Mouse (Mus musculus) erythroblast, adult 5-6 weeks (primary cell): ENCODE results near the gene Pgap2. TPM values are rescaled to one million over a fixed set of nuclear protein-coding genes. Genes with fewer than 3 reads are reported as not detected.
A peak's percentile ranks its signal among the peaks of the same experiment; 100 is the strongest.
"Not testable (repeated sequence)": the region's sequence is repeated elsewhere in the genome, so short reads cannot be mapped to it uniquely, and the experiment has no call there.

Experiments
- ATAC-seq: replicated peaks from 2 replicates; pipeline ENCODE4 v1.8.0; 2016; ENCODE audit warnings: moderate number of reproducible peaks, mild to moderate bottlenecking, moderate TSS enrichment, inconsistent platforms; ENCODE audit not compliant: poor library complexity, low FRiP score, severe bottlenecking
- total RNA-seq, 2 experiments: library from RNA; stranded (forward) in 1 of 2; stranded (reverse) in 1 of 2; fragments of 150-400 nt in 1 of 2; fragments of 200-764, 138-1000 nt in 1 of 2; gene quantifications; 2 replicates each; pipeline versions ENCODE4 v1.2.3 to v1.2.4; 2015 to 2017; ENCODE audit warnings: low replicate concordance in 2 of 2

Gene Pgap2
- total RNA-seq, 2 experiments from 2014 or later, result 3.5 to 23.4 TPM

- ATAC-seq, result no peak
Observed at GRCm38 (mm10) chr7:102259716-102260479, 49.9 kb downstream of the Pgap2 start.

DNA sequence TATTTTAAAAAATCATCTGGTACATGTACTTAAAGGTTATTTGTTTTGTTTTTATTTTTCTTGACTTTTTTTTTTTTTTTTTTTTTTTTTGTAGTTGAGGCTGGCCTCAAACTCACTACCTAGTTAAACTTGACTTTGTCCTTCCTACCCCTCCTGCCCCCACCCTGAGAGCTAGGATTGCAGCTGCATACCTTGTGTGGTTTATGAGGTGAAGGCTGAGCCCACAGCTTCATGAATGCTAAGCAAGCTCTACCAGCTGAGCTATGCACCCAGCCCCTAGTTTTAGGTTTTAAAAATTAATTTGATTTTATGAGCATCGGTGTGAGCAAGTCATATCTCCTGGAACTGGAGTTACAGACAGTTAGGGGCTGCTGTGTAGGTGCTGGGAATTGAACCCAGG lies 50.5 kb downstream of the Pgap2 start:
- ATAC-seq, result no peak

DNA sequence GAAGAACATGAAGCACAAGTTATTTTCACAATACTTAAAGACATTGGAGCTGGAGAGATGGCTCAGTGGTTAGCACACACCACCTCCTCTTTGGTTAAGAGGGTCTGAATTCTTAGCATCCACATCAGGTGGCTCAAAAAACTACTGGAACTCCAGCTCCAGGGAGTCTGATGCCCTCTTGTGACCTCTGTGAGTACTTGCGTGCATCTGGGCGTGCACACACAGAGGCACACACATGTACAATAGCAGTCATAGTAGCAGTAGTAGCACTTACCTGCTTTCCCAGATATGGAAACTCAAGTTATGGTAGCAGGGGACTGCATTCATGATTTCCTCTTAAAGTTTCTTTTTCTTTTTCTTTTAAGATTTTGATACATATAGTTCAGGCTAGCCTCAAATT lies 53.0 kb downstream of the Pgap2 start:
- ATAC-seq, result no peak

DNA sequence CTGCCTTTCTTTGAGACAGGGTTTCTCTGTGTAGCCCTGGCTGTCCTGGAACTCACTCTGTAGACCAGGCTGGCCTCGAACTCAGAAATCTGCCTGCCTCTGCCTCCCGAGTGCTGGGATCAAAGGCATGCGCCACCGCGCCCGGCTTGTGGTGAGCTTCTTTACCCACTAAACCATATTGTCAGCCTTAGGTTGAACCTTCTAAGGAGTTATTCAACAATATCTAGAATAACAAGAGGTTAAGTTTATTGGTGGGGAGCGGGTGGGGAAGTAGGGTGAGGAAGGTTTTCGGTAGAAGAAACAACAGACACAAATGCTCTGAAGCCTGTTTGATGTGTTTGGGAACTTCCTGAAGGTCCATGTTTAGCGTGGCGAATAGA lies 56.0 kb downstream of the Pgap2 start:
- ATAC-seq, result not testable (repeated sequence)

DNA sequence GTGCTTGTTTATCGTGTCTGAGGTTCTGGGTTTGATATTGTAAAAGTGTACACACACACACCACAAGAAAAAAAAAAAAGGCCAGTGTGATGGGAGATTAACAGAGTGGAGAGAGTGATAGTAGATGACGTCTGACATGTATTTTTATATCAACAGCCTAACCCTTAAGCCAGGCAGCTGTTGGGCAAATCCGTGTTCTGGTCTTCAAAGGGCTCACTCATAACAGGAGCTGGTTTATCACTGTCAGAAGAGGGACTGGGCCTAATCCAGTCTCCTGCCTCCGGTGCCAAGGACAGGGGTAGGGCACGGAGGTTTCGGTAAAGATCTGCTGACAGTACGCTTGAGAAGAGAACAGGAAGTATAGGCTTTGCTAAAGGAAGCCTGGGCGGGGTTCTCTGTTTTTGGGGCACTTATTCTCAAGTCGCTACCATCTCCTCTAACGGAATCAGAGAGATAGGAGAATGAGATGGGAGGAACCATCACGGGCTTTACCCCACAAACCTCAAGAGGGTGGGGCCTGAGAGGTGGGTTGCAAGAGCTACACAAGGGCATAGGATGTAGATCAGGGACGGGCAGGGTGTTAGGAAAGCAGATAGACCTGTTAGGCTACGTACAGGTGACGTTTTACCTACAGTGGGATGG lies 56.5 kb downstream of the Pgap2 start:
- ATAC-seq, result peak; percentile 40

DNA sequence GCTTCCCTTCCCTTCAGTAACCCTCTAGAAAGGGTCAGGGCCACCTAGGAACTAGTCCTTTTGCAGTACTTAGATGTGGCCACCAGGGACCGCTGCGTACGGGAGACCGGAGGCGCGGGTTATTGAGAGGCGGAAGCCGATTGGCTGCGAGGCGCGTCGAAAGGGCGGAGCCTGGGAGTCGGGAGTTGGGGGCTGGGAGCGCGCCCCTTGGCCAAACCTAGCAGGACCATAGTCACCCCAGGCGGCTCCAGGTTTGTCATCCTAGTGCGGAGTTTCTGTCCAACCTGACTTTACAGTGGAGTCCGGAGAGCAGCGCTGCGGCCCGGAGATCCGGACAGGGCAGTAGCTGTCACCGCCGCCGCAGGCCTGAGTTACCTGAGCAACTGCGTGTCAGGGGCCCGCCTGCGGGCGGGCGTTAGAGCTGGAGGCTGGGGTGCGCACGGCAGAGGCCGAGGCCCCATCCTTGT lies 57.1 kb downstream of the Pgap2 start:
- peak; percentile 88 for ATAC-seq

DNA sequence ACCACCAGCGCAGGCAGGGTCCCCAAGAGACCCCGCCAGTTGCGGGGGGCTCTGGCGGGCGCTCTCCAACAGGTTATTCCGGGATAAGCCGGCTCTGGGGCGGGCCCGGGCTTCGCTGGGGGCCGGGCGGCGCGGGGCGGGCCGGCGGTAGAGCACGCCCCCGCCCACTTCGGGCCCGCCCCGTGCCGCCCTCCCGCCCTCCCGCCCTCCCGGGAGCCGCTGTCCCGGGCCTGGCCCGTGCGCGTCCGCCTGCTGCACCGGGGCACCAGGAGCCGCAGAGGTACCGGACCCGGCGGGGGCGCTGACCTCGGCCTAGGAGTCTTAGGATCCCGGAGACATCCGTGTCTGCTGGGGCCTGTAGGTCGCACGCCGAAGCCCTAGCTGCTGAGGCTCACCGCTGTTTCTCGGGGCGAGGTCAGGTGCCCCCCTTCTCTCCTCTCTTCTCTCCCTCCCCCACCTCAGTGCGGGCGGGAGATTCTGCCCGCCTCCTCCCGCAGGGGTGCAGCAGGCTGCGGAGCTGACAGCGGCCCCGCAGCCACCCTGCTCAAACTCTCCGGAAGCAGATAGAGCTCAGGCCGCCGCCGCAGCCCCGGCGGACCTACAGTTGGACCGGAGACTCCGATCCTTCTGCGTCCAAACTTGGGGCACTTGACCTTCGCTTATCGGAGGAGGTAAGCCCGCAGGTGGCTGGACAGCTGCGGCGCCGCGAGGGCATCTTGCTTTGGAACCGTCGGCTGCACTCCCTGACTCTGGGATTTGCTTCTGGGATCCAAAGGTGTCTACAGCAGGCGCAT lies 57.8 kb downstream of the Pgap2 start, which contains the start of gene Stim1:
TSS of gene Stim1 (plus strand) at position 206 of the 794 bp plus-strand sequence.
- peak; percentile 53 for ATAC-seq

DNA sequence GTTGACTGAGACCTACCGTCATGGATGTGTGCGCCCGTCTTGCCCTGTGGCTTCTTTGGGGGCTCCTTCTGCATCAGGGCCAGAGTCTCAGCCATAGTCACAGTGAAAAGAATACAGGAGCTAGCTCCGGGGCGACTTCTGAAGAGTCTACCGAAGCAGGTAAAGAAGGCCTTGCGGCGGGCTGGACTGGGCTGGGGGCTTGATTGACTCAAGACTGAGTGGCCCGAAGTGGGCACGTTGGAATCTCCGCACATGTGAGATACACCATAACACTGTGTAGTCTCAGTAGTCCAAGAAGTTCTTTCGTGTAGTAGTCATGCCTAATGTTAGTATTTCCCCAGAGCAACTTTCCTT lies 58.4 kb downstream of the Pgap2 start:
- peak; percentile 17 for ATAC-seq

GRCm38 (mm10) chr7:102272422-102272948 lies 62.5 kb downstream of the Pgap2 start:
- ATAC-seq, result no peak

GRCm38 (mm10) chr7:102281403-102281802 lies 71.4 kb downstream of the Pgap2 start:
- ATAC-seq, result no peak

DNA sequence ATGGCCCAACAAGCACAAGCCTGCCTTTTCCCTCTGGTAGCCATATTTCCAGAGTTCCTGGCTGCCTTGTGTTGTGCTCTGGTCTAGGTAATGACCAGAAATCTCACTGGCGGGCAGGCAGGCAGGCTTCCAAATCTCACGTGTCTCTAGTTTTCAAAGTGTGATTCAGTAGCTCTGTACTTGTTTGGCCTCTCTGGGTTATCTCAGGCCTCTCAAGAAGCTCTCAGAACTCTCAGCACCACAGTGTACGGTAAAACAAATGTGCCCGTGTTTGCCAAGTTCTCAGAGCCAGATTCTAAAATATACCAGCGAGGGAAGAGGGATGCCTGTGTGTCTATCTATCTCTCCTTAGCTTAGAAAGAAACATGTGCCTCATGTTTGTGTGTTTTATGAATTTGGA lies 72.3 kb downstream of the Pgap2 start:
- ATAC-seq, result no peak

Other genes starting within 250 kb of the Pgap2 start
- gene Il18bp, start 191.5 kb upstream of the Pgap2 start, total RNA-seq (2015; ENCODE audit: low replicate concordance), result 7.7 TPM in 1 of 2 replicates, not detected in the other
- gene Il18bp, start 191.5 kb upstream of the Pgap2 start, total RNA-seq (2017; ENCODE audit: low replicate concordance), result 5.4 and 9.0 TPM in 2 replicates
- 3.8 and 5.8 TPM in 2 replicates for gene Rnf121, start 144.7 kb upstream of the Pgap2 start, total RNA-seq (2015; ENCODE audit: low replicate concordance)
- gene Rnf121, start 144.7 kb upstream of the Pgap2 start, total RNA-seq (2017; ENCODE audit: low replicate concordance), result 2.8 and 6.6 TPM in 2 replicates
- gene Xndc1, start 144.7 kb upstream of the Pgap2 start, total RNA-seq (2015; ENCODE audit: low replicate concordance), result 3.8 and 12.3 TPM in 2 replicates
- gene Xndc1, start 144.7 kb upstream of the Pgap2 start, total RNA-seq (2017; ENCODE audit: low replicate concordance), result 7.3 and 8.6 TPM in 2 replicates
- 1.3 TPM in 1 of 2 replicates, not detected in the other for gene Xntrpc, start 144.5 kb upstream of the Pgap2 start, total RNA-seq (2015; ENCODE audit: low replicate concordance)
- 0.70 and 1.1 TPM in 2 replicates for gene Xntrpc, start 144.5 kb upstream of the Pgap2 start, total RNA-seq (2017; ENCODE audit: low replicate concordance)
- 0.63 TPM in 1 of 2 replicates, not detected in the other for gene Trpc2, start 127.1 kb upstream of the Pgap2 start, total RNA-seq (2015; ENCODE audit: low replicate concordance)
- gene Trpc2, start 127.1 kb upstream of the Pgap2 start, total RNA-seq (2017; ENCODE audit: low replicate concordance), result 0.28 TPM in 1 of 2 replicates, not detected in the other
- not detected in 2 replicates for gene Art1, start 108.5 kb upstream of the Pgap2 start, total RNA-seq (2015; ENCODE audit: low replicate concordance)
- not detected in 2 replicates for gene Art1, start 108.5 kb upstream of the Pgap2 start, total RNA-seq (2017; ENCODE audit: low replicate concordance)
- gene Art5, start 100.7 kb upstream of the Pgap2 start, total RNA-seq (2015; ENCODE audit: low replicate concordance), result not detected in 2 replicates
- not detected in 2 replicates for gene Art5, start 100.7 kb upstream of the Pgap2 start, total RNA-seq (2017; ENCODE audit: low replicate concordance)
- not detected in 2 replicates for gene Chrna10, start 93.4 kb upstream of the Pgap2 start, total RNA-seq (2015; ENCODE audit: low replicate concordance)
- gene Chrna10, start 93.4 kb upstream of the Pgap2 start, total RNA-seq (2017; ENCODE audit: low replicate concordance), result not detected in 2 replicates
- 18.6 and 20.7 TPM in 2 replicates for gene Nup98, start within 50 bp of the Pgap2 start, total RNA-seq (2015; ENCODE audit: low replicate concordance)
- gene Nup98, start within 50 bp of the Pgap2 start, total RNA-seq (2017; ENCODE audit: low replicate concordance), result 14.4 and 16.6 TPM in 2 replicates
- gene Rhog, start 45.8 kb downstream of the Pgap2 start, total RNA-seq (2015; ENCODE audit: low replicate concordance), result 110 and 113 TPM in 2 replicates
- 22.4 and 27.5 TPM in 2 replicates for gene Rhog, start 45.8 kb downstream of the Pgap2 start, total RNA-seq (2017; ENCODE audit: low replicate concordance)
- 7.7 and 29.2 TPM in 2 replicates for gene Stim1, start 57.6 kb downstream of the Pgap2 start, total RNA-seq (2015; ENCODE audit: low replicate concordance)
- 18.1 and 18.5 TPM in 2 replicates for gene Stim1, start 57.6 kb downstream of the Pgap2 start, total RNA-seq (2017; ENCODE audit: low replicate concordance)
- gene Rrm1, start 231.5 kb downstream of the Pgap2 start, total RNA-seq (2015; ENCODE audit: low replicate concordance), result 85.7 and 133 TPM in 2 replicates
- 265 and 267 TPM in 2 replicates for gene Rrm1, start 231.5 kb downstream of the Pgap2 start, total RNA-seq (2017; ENCODE audit: low replicate concordance)